Mouse (Mus musculus) ES-Bruce4 (cell line): ENCODE data around the gene Cecr2. TPM values are rescaled to one million over a fixed set of nuclear protein-coding genes. Genes with fewer than 3 reads are reported as not detected.

ENCODE experiments used
- H3K27ac ChIP-seq: 2 replicates; pipeline ENCODE4 v1.5.1; 2012; ENCODE audit warnings: low read length, inconsistent platforms; ENCODE audit not compliant: insufficient read depth
- H3K27me3 ChIP-seq: 2 replicates; pipeline ENCODE4 v1.6.1; 2012; ENCODE audit warnings: mild to moderate bottlenecking, low read length, inconsistent platforms; ENCODE audit not compliant: control insufficient read depth, poor library complexity, insufficient read depth, severe bottlenecking
- H3K36me3 ChIP-seq: 2 replicates; pipeline ENCODE4 v1.6.1; 2012; ENCODE audit warnings: inconsistent platforms, mild to moderate bottlenecking, low read length, moderate library complexity; ENCODE audit not compliant: control insufficient read depth, poor library complexity, insufficient read depth, severe bottlenecking
- H3K4me1 ChIP-seq: one replicate; pipeline ENCODE4 v1.8.1; 2011; ENCODE audit warnings: low read length; ENCODE audit not compliant: control insufficient read depth, insufficient read depth
- H3K4me3 ChIP-seq: 2 replicates; pipeline ENCODE4 v1.5.1; 2011; ENCODE audit warnings: low read depth, mild to moderate bottlenecking, low read length
- H3K9ac ChIP-seq: 2 replicates; pipeline ENCODE4 v1.6.1; 2012; ENCODE audit warnings: low read depth, mild to moderate bottlenecking, inconsistent platforms; ENCODE audit not compliant: poor library complexity, severe bottlenecking
- H3K9me3 ChIP-seq: replicated peaks from 2 replicates; pipeline ENCODE4 v1.6.1; 2012; ENCODE audit warnings: mild to moderate bottlenecking, low read length, inconsistent platforms; ENCODE audit not compliant: control insufficient read depth, poor library complexity, insufficient read depth, severe bottlenecking
- CTCF ChIP-seq: IDR thresholded peaks from one replicate; pipeline ENCODE4 v1.8.1; 2011; ENCODE audit warnings: low read depth, low read length
- EP300 ChIP-seq: IDR thresholded peaks from 2 replicates; pipeline ENCODE4 v1.6.1; 2011; ENCODE audit warnings: low read depth, low read length; ENCODE audit not compliant: insufficient read depth
- POLR2A ChIP-seq: IDR thresholded peaks from one replicate; pipeline ENCODE4 v1.8.1; 2011; ENCODE audit warnings: low read length; ENCODE audit not compliant: insufficient read depth
- polyA plus RNA-seq: library from polyadenylated mRNA; stranded (reverse); fragments of >200 nt; gene quantifications from 2 replicates; pipeline ENCODE4 v1.2.4, GENCODE M21; 2011; ENCODE audit warnings: low read depth; ENCODE audit not compliant: missing spikeins, insufficient read depth, insufficient read length

The Cecr2 gene
- polyA plus RNA-seq, 1 experiment = 73.8 TPM

- Histone ChIP-seq H3K27me3 (no peaks in the 10 kb centered on the region), H3K9ac (no peak overlapping the region), H3K4me1 (no peaks in the 10 kb centered on the region), H3K4me3 (no peak overlapping the region), H3K27ac (no peak overlapping the region), H3K9me3 (no peaks in the 10 kb centered on the region), H3K36me3 (peaks cover 22% of the 10 kb centered on the region)
- TF ChIP-seq EP300 = no peak
- no peak for TF ChIP-seq POLR2A
- peak; percentile 12 for TF ChIP-seq CTCF
Observed at GRCm38 (mm10) chr6:120792947-120793346, 126.8 kb downstream of the Cecr2 start.

GRCm38 (mm10) chr6:120795422-120796086, 129.4 kb downstream of the Cecr2 start:
- Histone ChIP-seq H3K4me1 (no peaks in the 10 kb centered on the region), H3K27ac (no peak overlapping the region), H3K36me3 (peaks cover 22% of the 10 kb centered on the region), H3K27me3 (no peaks in the 10 kb centered on the region), H3K9ac (no peak overlapping the region), H3K4me3 (no peak overlapping the region), H3K9me3 (no peaks in the 10 kb centered on the region)
- TF ChIP-seq EP300 (no peak), POLR2A (no peak), CTCF (no peak)

GRCm38 (mm10) chr6:120796111-120796510, 129.9 kb downstream of the Cecr2 start:
- Histone ChIP-seq H3K27ac (no peak overlapping the region), H3K9ac (no peak overlapping the region), H3K4me1 (no peaks in the 10 kb centered on the region), H3K27me3 (no peaks in the 10 kb centered on the region), H3K9me3 (no peaks in the 10 kb centered on the region), H3K36me3 (peaks cover 27% of the 10 kb centered on the region), H3K4me3 (no peak overlapping the region)
- TF ChIP-seq EP300 (no peak), CTCF (no peak), POLR2A (no peak)

DNA sequence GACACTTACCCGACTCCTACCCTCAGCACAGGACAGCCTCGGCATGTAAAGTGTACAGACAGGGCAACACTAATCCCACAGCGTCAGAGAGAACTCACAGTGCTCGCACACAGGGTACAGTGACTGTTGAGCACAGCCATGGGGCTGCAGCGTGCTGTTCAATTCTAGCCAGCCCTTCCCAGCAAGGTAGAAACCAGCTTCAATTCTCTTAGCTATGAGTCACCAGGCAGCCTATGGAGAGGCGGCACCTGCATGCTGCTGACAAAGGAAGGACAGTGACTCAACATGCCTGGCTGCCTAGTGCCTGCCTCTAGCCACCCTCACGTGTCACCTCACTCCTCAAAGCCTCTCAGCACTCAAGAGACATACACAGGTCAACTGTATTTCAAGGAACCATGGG, 131.8 kb downstream of the Cecr2 start:
- no peak for TF ChIP-seq CTCF
- TF ChIP-seq EP300 = no peak
- TF ChIP-seq POLR2A = no peak
- no peaks in the 10 kb centered on the region for H3K27me3 ChIP-seq
- no peak overlapping the region for H3K9ac ChIP-seq
- H3K4me1 ChIP-seq = no peaks in the 10 kb centered on the region
- H3K27ac ChIP-seq = no peak overlapping the region
- no peak overlapping the region for H3K4me3 ChIP-seq
- H3K9me3 ChIP-seq = no peaks in the 10 kb centered on the region
- H3K36me3 ChIP-seq = peaks cover 37% of the 10 kb centered on the region

DNA sequence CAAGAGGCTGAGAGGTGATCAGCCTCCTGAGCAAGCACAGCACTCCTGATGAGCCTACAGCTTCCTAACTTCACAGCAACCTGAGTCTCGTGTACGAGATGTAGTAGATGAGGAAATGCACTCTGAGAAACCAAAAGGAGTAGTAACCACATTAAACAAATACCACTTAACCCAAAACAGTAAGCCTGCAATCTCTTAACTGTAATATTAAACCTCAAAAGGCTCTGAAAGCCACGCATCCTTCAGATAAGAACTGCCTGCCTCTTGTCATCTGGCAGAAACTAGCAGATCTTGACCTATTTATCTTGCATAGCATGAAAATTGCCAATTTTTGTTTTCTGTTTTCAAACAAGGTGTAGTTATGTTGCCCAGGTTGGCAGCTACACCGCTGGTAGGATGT, 132.7 kb downstream of the Cecr2 start:
- Histone ChIP-seq H3K36me3 (peaks cover 45% of the 10 kb centered on the region), H3K4me3 (no peak overlapping the region)

GRCm38 (mm10) chr6:120799581-120800041, 133.4 kb downstream of the Cecr2 start:
- TF ChIP-seq POLR2A (no peak), CTCF (no peak), EP300 (no peak)
- no peaks in the 10 kb centered on the region for H3K27me3 ChIP-seq
- H3K9me3 ChIP-seq = no peaks in the 10 kb centered on the region
- H3K9ac ChIP-seq = no peak overlapping the region
- H3K4me3 ChIP-seq = no peak overlapping the region
- no peaks in the 10 kb centered on the region for H3K4me1 ChIP-seq
- no peak overlapping the region for H3K27ac ChIP-seq
- H3K36me3 ChIP-seq = peaks cover 48% of the 10 kb centered on the region

More for the DNA sequence above, 132.7 kb downstream of the Cecr2 start:
- no peaks in the 10 kb centered on the region for H3K9me3 ChIP-seq
- no peaks in the 10 kb centered on the region for H3K27me3 ChIP-seq
- no peak overlapping the region for H3K27ac ChIP-seq
- H3K9ac ChIP-seq = no peak overlapping the region
- TF ChIP-seq EP300 = no peak
- no peak for TF ChIP-seq POLR2A
- TF ChIP-seq CTCF = no peak
- H3K4me1 ChIP-seq = no peaks in the 10 kb centered on the region
